Mouse (Mus musculus): ENCODE data around the gene Nfam1. TPM values are rescaled to one million over a fixed set of nuclear protein-coding genes. Genes with fewer than 3 reads are reported as not detected.
A peak's percentile ranks its signal among the peaks of the same experiment; 100 is the strongest.

Gene Nfam1
- polyA plus RNA-seq, 1 experiment from 2014 or later = 3.4 TPM

- H3K27ac ChIP-seq = peak overlapping the region; percentile 69
- peaks cover 83% of the 10 kb centered on the region for H3K27me3 ChIP-seq (ENCODE audit: insufficient read depth, poor library complexity, severe bottlenecking)
- no peak for DNase-seq (ENCODE audit: low spot score)
- WGBS = 27% methylated on average over 9 of the region's 9 CpGs
- H3K36me3 ChIP-seq = no peaks in the 10 kb centered on the region
- H3K4me1 ChIP-seq = peaks cover 45% of the 10 kb centered on the region
- H3K9me3 ChIP-seq = no peaks in the 10 kb centered on the region
- H3K4me3 ChIP-seq = no peak overlapping the region
Observed at GRCm38 (mm10) chr15:82983416-82984026, 49.6 kb downstream of the Nfam1 start.

GRCm38 (mm10) chr15:82982724-82983415 lies 50.2 kb downstream of the Nfam1 start:
- Histone ChIP-seq H3K4me1 (peaks cover 38% of the 10 kb centered on the region), H3K4me3 (no peak overlapping the region), H3K27ac (0 out of 2 replicates have a peak overlapping the region, but pooled peaks have one; percentile 69), H3K36me3 (no peaks in the 10 kb centered on the region), H3K9me3 (no peaks in the 10 kb centered on the region), H3K27me3 (ENCODE audit: insufficient read depth, poor library complexity, severe bottlenecking) (peaks cover 81% of the 10 kb centered on the region)
- DNase-seq (ENCODE audit: low spot score) = no peak
- WGBS = 17% methylated on average over 18 of the region's 18 CpGs

- Histone ChIP-seq H3K27me3 (ENCODE audit: insufficient read depth, poor library complexity, severe bottlenecking) (peaks cover 78% of the 10 kb centered on the region), H3K27ac (no peak overlapping the region), H3K9me3 (no peaks in the 10 kb centered on the region), H3K4me3 (no peak overlapping the region), H3K4me1 (peaks cover 32% of the 10 kb centered on the region), H3K36me3 (no peaks in the 10 kb centered on the region)
- DNase-seq (ENCODE audit: low spot score) = no peak
- WGBS = 37% methylated on average over 15 of the region's 15 CpGs
Observed at GRCm38 (mm10) chr15:82981676-82982520, 51.2 kb downstream of the Nfam1 start.

- H3K27ac ChIP-seq = no peak overlapping the region
- peaks cover 74% of the 10 kb centered on the region for H3K27me3 ChIP-seq (ENCODE audit: insufficient read depth, poor library complexity, severe bottlenecking)
- no peak overlapping the region for H3K4me3 ChIP-seq
- 74% methylated on average over 1 of the region's 1 CpGs for WGBS
- peaks cover 37% of the 10 kb centered on the region for H3K4me1 ChIP-seq
- no peak for DNase-seq (ENCODE audit: low spot score)
- H3K9me3 ChIP-seq = no peaks in the 10 kb centered on the region
- H3K36me3 ChIP-seq = no peaks in the 10 kb centered on the region
Observed at GRCm38 (mm10) chr15:82979531-82979930, 53.6 kb downstream of the Nfam1 start.

GRCm38 (mm10) chr15:82974471-82974870 lies 58.6 kb downstream of the Nfam1 start:
- H3K36me3 ChIP-seq = no peaks in the 10 kb centered on the region
- H3K4me3 ChIP-seq = no peak overlapping the region
- H3K27ac ChIP-seq = no peak overlapping the region
- H3K9me3 ChIP-seq = no peaks in the 10 kb centered on the region
- WGBS = 65% methylated on average over 1 of the region's 1 CpGs
- H3K27me3 ChIP-seq (ENCODE audit: insufficient read depth, poor library complexity, severe bottlenecking) = peaks cover 33% of the 10 kb centered on the region
- peaks cover 20% of the 10 kb centered on the region for H3K4me1 ChIP-seq
- no peak for DNase-seq (ENCODE audit: low spot score)

GRCm38 (mm10) chr15:82969206-82969721 lies 63.8 kb downstream of the Nfam1 start:
- Histone ChIP-seq H3K36me3 (no peaks in the 10 kb centered on the region), H3K27me3 (ENCODE audit: insufficient read depth, poor library complexity, severe bottlenecking) (peaks cover 49% of the 10 kb centered on the region), H3K9me3 (no peaks in the 10 kb centered on the region), H3K27ac (peak overlapping the region; percentile 59; the same call in 1 of the 2 replicates), H3K4me1 (peaks cover 32% of the 10 kb centered on the region), H3K4me3 (no peak overlapping the region)
- no peak for DNase-seq (ENCODE audit: low spot score)
- WGBS = 29% methylated on average over 6 of the region's 6 CpGs

- DNase-seq (ENCODE audit: low spot score) = no peak
- Histone ChIP-seq H3K4me1 (peaks cover 30% of the 10 kb centered on the region), H3K27ac (peak overlapping the region; percentile 79), H3K4me3 (peak overlapping the region; percentile 53), H3K36me3 (no peaks in the 10 kb centered on the region), H3K27me3 (ENCODE audit: insufficient read depth, poor library complexity, severe bottlenecking) (peaks cover 51% of the 10 kb centered on the region), H3K9me3 (no peaks in the 10 kb centered on the region)
- 2% methylated on average over 22 of the region's 22 CpGs for WGBS
Observed at GRCm38 (mm10) chr15:82968449-82968848, 64.7 kb downstream of the Nfam1 start.

- H3K27me3 ChIP-seq (ENCODE audit: insufficient read depth, poor library complexity, severe bottlenecking) = peaks cover 54% of the 10 kb centered on the region
- peak overlapping the region; percentile 53 for H3K4me3 ChIP-seq
- H3K9me3 ChIP-seq = no peaks in the 10 kb centered on the region
- no peaks in the 10 kb centered on the region for H3K36me3 ChIP-seq
- 29% methylated on average over 6 of the region's 6 CpGs for WGBS
- H3K27ac ChIP-seq = peak overlapping the region; percentile 79
- H3K4me1 ChIP-seq = peaks cover 32% of the 10 kb centered on the region
- no peak for DNase-seq (ENCODE audit: low spot score)
Observed at GRCm38 (mm10) chr15:82967947-82968346, 65.2 kb downstream of the Nfam1 start.

- peak overlapping the region; percentile 87 for H3K27ac ChIP-seq
- H3K4me3 ChIP-seq = no peak overlapping the region
- 74% methylated on average over 14 of the region's 14 CpGs for WGBS
- no peaks in the 10 kb centered on the region for H3K36me3 ChIP-seq
- DNase-seq (ENCODE audit: low spot score) = no peak
- H3K4me1 ChIP-seq = peaks cover 61% of the 10 kb centered on the region
- no peaks in the 10 kb centered on the region for H3K9me3 ChIP-seq
- H3K27me3 ChIP-seq (ENCODE audit: insufficient read depth, poor library complexity, severe bottlenecking) = peaks cover 84% of the 10 kb centered on the region
Observed at GRCm38 (mm10) chr15:82964266-82964825, 68.8 kb downstream of the Nfam1 start.

- 5% methylated on average over 60 of the region's 82 CpGs for WGBS
- no peaks in the 10 kb centered on the region for H3K36me3 ChIP-seq
- H3K27me3 ChIP-seq (ENCODE audit: insufficient read depth, poor library complexity, severe bottlenecking) = peaks cover 91% of the 10 kb centered on the region
- H3K27ac ChIP-seq = peak overlapping the region; percentile 87
- DNase-seq (ENCODE audit: low spot score) = no peak
- H3K9me3 ChIP-seq = no peaks in the 10 kb centered on the region
- H3K4me1 ChIP-seq = peaks cover 61% of the 10 kb centered on the region
- H3K4me3 ChIP-seq = peak overlapping the region; percentile 65
Observed at GRCm38 (mm10) chr15:82963556-82964156, 69.5 kb downstream of the Nfam1 start.

- Histone ChIP-seq H3K27ac (peak overlapping the region; percentile 84), H3K4me1 (peaks cover 61% of the 10 kb centered on the region), H3K9me3 (no peaks in the 10 kb centered on the region), H3K4me3 (peak overlapping the region; percentile 69), H3K27me3 (ENCODE audit: insufficient read depth, poor library complexity, severe bottlenecking) (peaks cover 92% of the 10 kb centered on the region), H3K36me3 (no peaks in the 10 kb centered on the region)
- 3% methylated on average over 39 of the region's 39 CpGs for WGBS
- DNase-seq (ENCODE audit: low spot score) = no peak
Observed at GRCm38 (mm10) chr15:82963090-82963489, 70.0 kb downstream of the Nfam1 start.

GRCm38 (mm10) chr15:82962536-82962935 lies 70.6 kb downstream of the Nfam1 start:
- Histone ChIP-seq H3K36me3 (no peaks in the 10 kb centered on the region), H3K27me3 (ENCODE audit: insufficient read depth, poor library complexity, severe bottlenecking) (peaks cover 92% of the 10 kb centered on the region), H3K27ac (no peak overlapping the region), H3K4me3 (peak overlapping the region; percentile 69), H3K9me3 (no peaks in the 10 kb centered on the region), H3K4me1 (peaks cover 61% of the 10 kb centered on the region)
- DNase-seq (ENCODE audit: low spot score) = no peak
- WGBS = 52% methylated on average over 4 of the region's 4 CpGs
